Mouse (Mus musculus): ENCODE data around the gene Zeb2. TPM values are rescaled to one million over a fixed set of nuclear protein-coding genes. Genes with fewer than 3 reads are reported as not detected.
"Not testable (repeated sequence)": the region's sequence is repeated elsewhere in the genome, so short reads cannot be mapped to it uniquely, and the experiment has no call there.

The Zeb2 gene
- polyA plus RNA-seq, 2 experiments from 2014 or later = 0.71 to 0.83 TPM

GRCm38 (mm10) chr2:45112021-45112747 is 5.0 kb downstream of the Zeb2 start:
- no peak for ATAC-seq

- ATAC-seq = not testable (repeated sequence)
Measured at GRCm38 (mm10) chr2:45111571-45111970, 5.6 kb downstream of the Zeb2 start.

- ATAC-seq = no peak
Measured at GRCm38 (mm10) chr2:45110757-45111411, 6.3 kb downstream of the Zeb2 start.

- ATAC-seq = peak; percentile 38
Measured at GRCm38 (mm10) chr2:45109951-45110756, 7.0 kb downstream of the Zeb2 start.

GRCm38 (mm10) chr2:45109161-45109950 is 7.8 kb downstream of the Zeb2 start:
- peak; percentile 16 for ATAC-seq

- ATAC-seq = no peak
Measured at GRCm38 (mm10) chr2:45108521-45109091, 8.6 kb downstream of the Zeb2 start.

GRCm38 (mm10) chr2:45107555-45107954 is 9.6 kb downstream of the Zeb2 start:
- no peak for ATAC-seq

- no peak for ATAC-seq
Measured at GRCm38 (mm10) chr2:45105922-45106851, 11.0 kb downstream of the Zeb2 start.

GRCm38 (mm10) chr2:45105281-45105721 is 11.9 kb downstream of the Zeb2 start:
- ATAC-seq = no peak

GRCm38 (mm10) chr2:45104511-45105055 is 12.6 kb downstream of the Zeb2 start:
- ATAC-seq = no peak

GRCm38 (mm10) chr2:45104066-45104465 is 13.1 kb downstream of the Zeb2 start:
- no peak for ATAC-seq

- no peak for ATAC-seq
Measured at GRCm38 (mm10) chr2:45103021-45103983, 13.9 kb downstream of the Zeb2 start.

GRCm38 (mm10) chr2:45102191-45102638 is 15.0 kb downstream of the Zeb2 start:
- ATAC-seq = no peak

- no peak for ATAC-seq
Measured at GRCm38 (mm10) chr2:45101586-45101985, 15.6 kb downstream of the Zeb2 start.

- ATAC-seq = no peak
Measured at GRCm38 (mm10) chr2:45101040-45101439, 16.2 kb downstream of the Zeb2 start.

- no peak for ATAC-seq
Measured at GRCm38 (mm10) chr2:45100628-45101027, 16.6 kb downstream of the Zeb2 start.

GRCm38 (mm10) chr2:45100017-45100416 is 17.2 kb downstream of the Zeb2 start:
- no peak for ATAC-seq

- no peak for ATAC-seq
Measured at GRCm38 (mm10) chr2:45099081-45099480, 18.1 kb downstream of the Zeb2 start.

- ATAC-seq = no peak
Measured at GRCm38 (mm10) chr2:45097969-45098368, 19.2 kb downstream of the Zeb2 start.
